Mouse (Mus musculus) MEL (cell line): ENCODE results near the gene Pick1.

Source experiments
- EP300 ChIP-seq, 2 experiments: IDR thresholded peaks; 2 replicates each; pipeline ENCODE4 v1.6.1; 2011; ENCODE audit warnings: improper control_type of control experiment in 2 of 2, low read length in 2 of 2, low read depth in 1 of 2, mild to moderate bottlenecking in 1 of 2
- NRF1 ChIP-seq: IDR thresholded peaks from 2 replicates; pipeline ENCODE4 v1.6.1; 2014; ENCODE audit warnings: low read depth, mild to moderate bottlenecking, inconsistent platforms, low read length, improper control_type of control experiment, moderate library complexity; ENCODE audit not compliant: poor library complexity, insufficient read depth, severe bottlenecking
- POLR2A ChIP-seq, 2 experiments: IDR thresholded peaks; 2 replicates each; pipeline ENCODE4 v1.6.1; 2011 to 2012; ENCODE audit warnings: low read length in 2 of 2, mild to moderate bottlenecking in 2 of 2, control low read depth in 1 of 2, improper control_type of control experiment in 1 of 2, low read depth in 1 of 2, moderate library complexity in 1 of 2; ENCODE audit not compliant: control insufficient read depth in 1 of 2, insufficient read depth in 1 of 2, poor library complexity in 1 of 2
- POLR2AphosphoS5 ChIP-seq: IDR thresholded peaks from 2 replicates; pipeline ENCODE4 v1.6.1; 2012; ENCODE audit warnings: low read depth, borderline replicate concordance, mild to moderate bottlenecking, inconsistent platforms, low read length, moderate library complexity, mixed read lengths
- RCOR1 ChIP-seq: IDR thresholded peaks from 2 replicates; pipeline ENCODE4 v1.6.1; 2012; ENCODE audit warnings: low read depth, mild to moderate bottlenecking, inconsistent platforms, low read length, improper control_type of control experiment

DNA sequence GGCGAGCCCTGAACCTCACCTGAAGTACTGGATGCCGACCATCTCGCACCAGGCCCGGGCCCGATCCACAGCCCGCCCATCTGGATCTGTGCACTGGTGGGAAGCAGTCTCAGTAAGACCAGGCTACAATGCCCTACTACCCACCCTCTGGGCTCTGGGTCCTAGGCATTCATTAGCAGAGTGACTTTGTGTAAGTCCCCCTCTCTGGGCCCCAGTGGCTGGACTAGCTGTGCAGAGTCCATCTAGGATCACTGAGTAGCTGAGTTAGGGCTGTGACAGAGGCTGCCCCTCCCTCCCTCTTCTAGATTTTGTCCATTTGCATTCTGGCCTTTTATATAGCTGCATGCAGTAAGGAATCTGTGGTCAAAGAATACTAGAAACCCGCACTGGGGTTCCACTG, 58.1 kb downstream of the Pick1 start:
- TF ChIP-seq EP300 (IDR thresholded peaks at IDR 0.05; ENCODE audit: low read depth in 1 of 2, low read length in 2 of 2) (no peak), POLR2AphosphoS5 (no peak), NRF1 (no peak), RCOR1 (no peak), POLR2A (IDR thresholded peaks at IDR 0.05; ENCODE audit: control insufficient read depth in 1 of 2, insufficient read depth in 1 of 2, low read depth in 1 of 2, low read length in 2 of 2, poor library complexity in 1 of 2) (no peak)
